Mouse (Mus musculus) neutrophil, adult 5-6 weeks (primary cell): Measurements from ENCODE around the gene Tnrc18. TPM values are rescaled to one million over a fixed set of nuclear protein-coding genes. Genes with fewer than 3 reads are reported as not detected.
A peak's percentile ranks its signal among the peaks of the same experiment; 100 is the strongest.

Experiments used
- ATAC-seq: fragments of 151-379, 151-347 bp; 2 replicates; pipeline ENCODE4 v1.8.0; 2017; ENCODE audit warnings: mild to moderate bottlenecking, moderate TSS enrichment; ENCODE audit not compliant: insufficient number of reproducible peaks, poor library complexity, low FRiP score, severe bottlenecking; ENCODE audit errors: extremely low read depth
- total RNA-seq: library from RNA; stranded (forward); fragments of 200-1000 nt; gene quantifications from 2 replicates; pipeline ENCODE4 v1.2.3, GENCODE M21; 2017

Tnrc18 gene
- total RNA-seq, 1 experiment from 2014 or later = 57.5 TPM

DNA sequence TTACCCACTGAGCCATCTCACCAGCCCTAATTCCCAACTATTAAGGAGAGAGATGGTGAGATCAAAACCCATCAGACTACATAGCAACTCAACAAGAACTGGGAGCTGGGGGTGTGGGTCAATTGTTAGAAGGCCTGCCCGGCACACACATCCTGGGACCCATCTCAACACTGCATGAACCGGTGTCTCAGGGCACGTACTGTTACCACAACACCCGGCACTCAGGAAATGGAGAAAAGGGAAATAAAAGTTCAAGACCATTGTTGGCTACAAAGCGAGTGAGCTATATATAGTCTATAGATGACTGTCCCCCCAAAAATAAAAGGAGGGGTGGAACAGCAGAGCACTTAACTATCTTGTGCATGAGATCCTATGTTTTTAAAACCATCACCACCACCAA lies 30.8 kb downstream of the Tnrc18 start:
- ATAC-seq = no peak

DNA sequence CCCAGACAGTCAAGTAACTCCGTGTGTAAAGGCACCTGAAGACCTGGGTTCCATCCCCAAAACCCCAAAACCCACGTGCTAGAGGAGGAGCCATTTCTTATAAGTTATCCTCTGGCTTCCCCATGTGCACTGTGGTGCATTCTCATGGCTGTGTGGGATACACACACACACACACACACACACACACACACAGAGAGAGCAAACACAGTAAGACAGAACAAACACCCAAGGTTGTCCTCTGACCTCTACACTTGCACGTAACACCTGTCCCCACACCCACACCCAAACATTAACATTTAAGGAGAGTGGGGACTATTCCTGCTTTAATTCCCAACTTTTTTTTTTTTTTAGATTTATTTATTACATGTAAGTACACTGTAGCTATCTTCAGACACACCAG lies 31.2 kb downstream of the Tnrc18 start:
- ATAC-seq = no peak

DNA sequence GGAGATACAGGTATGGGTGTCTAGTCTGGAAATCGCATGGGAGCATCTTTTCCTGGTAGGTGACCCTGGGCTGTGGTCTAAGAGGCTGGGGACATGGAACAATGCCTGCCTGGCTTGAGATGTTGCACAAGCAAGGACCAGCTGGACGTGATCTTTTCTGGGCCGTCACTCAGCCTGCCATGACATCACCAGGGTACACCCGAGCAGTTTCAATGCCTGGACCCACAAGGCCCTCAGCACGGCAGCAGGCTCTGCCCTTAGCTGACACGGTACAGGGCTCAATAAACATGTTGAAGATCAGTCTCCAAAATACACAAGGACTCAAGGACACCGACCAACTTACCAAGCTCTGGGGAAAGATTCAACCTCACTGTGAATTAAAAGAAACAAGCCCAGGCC lies 34.3 kb downstream of the Tnrc18 start:
- no peak for ATAC-seq

DNA sequence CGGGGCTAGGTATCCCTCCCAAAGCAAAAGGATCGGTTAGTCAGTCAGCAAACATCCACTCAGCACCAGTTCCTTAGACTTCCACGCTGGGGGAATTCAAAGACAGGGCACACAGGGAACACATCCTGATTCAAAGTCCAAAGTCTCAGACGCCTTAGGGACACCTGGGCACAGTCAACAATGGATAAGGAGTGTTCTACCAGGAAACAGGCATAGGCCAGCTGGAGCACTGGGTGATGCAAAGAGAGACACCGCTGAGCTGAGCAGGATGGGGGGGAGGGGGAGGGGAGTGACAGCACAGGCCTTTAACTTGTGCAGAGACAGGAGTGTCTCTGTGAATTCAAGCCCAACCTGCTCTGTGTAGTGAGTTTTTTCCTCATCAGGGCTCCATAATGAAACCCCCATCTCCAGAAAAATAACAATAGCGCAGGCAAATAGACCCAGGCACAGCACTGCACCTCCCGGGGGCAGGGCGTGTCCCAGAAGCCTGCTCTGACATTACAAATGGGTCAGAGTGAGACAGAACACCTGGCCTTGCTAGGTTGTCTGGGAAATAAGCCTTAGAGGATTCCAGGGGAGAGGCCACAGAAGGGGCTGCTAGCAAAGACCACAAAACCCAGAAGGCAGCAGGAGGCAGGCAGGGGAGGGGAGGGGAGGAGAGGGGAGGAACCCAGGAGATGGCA lies 34.9 kb downstream of the Tnrc18 start:
- ATAC-seq = no peak

DNA sequence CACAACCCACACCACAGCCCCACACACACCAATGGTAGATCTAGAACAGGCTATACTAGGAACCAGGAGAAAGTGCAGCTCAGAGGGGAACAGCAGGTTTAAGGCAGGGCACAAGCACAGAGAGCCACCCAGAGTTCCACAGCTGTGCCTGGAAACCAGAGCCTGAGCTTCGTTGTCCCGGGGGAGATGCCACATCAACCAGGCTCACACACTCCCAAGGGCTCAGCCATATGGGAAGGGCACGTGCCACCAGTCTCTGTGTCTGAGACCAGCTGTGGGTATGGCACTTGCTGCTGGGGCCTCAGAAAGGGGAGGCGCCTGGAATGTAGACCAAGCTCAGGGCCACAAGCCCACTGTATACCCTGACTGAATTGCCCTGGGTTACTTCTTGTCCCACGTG lies 36.9 kb downstream of the Tnrc18 start:
- no peak for ATAC-seq

DNA sequence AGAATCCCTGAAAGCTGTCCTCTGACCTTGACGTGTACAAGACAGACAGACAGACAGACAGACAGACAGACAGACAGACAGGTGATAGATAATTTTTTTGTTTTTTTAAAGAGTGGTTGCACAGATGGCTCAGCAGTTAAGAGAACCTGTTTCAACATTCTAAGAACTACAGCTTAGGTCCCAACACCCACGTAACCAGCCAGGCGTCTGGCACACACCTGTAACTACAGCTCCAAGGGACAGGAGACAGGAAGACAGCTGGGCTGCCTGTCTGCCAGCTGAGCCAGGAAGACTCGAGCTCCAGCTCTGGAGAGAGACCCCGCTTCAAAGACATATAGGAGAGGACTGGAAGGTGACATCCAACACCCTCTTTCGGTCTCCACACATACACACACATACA lies 38.6 kb downstream of the Tnrc18 start:
- no peak for ATAC-seq

DNA sequence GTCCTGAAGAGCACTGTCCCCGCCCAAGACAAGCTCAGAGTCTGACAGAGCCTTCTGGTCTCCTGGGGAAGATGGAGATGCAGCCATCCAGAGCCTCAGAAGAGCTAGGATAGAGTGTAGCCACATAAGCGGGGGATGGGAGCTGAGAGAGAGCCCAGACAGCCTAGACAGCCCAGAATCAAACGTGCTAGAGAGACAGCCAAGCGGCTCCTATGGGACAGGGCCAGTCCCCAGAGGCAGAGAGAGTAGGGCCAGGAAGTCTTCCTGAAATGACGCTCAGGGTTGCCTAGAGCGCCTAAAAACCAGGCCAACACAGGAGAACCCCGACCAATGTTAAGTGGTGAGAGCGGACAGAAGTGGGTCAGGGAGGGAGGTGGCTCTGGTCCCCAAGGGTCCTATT lies 39.3 kb downstream of the Tnrc18 start:
- ATAC-seq = no peak

DNA sequence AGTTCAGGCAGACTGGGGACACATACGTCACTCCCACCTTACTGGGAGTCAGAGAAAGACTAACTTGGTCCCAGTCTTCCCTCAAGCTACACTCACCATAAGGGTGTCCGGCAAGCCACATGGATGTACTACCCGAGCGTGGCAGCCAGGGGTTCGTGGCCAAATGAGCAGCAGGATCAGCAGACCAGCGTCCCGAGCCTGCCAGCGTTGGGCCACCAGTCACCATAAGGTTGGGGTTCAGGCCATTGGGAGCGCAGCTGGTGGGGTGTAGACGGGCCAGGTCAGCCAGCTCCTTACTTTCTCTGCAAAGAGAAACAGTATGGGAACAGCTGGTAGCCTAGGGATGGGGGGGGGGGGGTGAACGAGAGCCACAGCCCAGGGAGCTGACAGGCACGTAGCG lies 41.4 kb downstream of the Tnrc18 start:
- ATAC-seq = no peak

DNA sequence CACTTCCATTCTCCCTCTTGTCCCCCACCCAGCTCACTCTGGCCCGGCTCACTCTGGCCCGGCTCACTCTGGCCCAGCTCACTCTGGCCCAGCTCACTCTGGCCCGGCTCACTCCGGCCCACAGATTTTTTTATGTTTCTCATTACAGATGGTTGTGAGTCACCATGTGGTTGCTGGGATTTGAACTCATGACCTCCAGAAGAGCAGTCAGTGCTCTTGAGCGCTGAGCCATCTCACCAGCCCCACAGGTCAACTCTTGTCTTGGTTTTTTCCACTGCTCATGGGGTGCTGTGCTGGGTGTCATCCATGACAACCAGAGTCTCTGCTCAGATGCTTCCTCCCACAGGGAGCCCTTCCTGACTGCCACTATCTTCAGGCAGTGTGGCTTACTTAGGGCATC lies 42.7 kb downstream of the Tnrc18 start:
- ATAC-seq = no peak

DNA sequence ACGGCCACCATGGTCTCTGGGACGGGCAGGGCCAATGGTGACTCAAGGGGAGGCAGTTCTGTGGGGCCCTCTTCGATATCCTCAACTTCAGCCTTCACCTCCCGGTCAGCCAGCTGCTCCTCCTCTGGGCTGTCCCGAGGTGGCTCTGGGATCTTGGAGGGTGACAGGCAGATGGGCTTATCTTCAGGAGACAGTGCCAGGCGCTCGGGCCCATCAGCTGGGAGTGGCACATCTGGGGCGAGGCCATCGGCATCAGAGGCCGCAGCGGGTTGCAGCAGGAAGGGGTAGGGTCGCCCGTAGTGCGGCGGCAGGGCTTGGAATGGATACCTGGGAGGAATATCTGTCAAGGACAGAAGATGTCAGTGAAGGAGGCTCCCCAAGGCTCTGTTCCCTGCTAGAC lies 45.5 kb downstream of the Tnrc18 start:
- no peak for ATAC-seq

DNA sequence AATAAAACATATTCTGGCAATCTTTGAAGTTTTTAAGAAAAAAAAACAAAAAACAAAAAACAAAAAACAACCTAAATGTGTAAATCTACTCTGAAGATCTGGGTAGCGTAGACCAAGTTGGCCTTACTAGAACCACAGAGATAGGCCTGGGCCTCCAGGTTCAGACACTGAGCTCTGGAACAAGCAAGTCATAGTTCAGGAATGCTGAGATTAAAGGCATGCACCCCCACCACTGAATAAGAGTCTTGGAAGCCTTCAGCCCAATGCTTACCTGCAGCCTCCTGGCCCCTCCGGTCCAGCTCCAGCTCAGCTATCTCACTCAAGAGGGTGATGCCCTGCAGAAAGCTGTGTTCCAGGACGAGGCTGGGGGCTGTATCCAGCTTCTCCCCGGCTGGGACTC lies 46.4 kb downstream of the Tnrc18 start:
- no peak for ATAC-seq

DNA sequence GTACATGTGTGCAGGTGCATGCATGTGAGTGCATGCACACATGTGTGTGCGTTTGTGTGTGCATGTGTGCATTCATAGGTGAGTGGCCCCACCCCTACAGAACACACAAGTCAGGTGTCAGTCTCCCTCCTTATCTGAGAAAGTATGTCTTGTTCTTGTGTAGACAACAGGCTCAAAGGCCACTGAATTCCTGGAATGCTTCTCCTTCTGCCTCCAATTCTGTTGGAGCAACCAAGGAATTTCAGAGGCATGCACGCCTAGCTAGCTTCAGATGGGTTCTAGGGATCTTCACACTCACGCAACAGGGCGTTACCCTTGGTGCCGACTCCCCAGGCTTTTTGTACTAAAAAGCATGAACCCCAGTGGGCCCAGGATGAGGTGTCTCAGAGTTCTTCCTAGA lies 47.8 kb downstream of the Tnrc18 start:
- ATAC-seq = no peak

DNA sequence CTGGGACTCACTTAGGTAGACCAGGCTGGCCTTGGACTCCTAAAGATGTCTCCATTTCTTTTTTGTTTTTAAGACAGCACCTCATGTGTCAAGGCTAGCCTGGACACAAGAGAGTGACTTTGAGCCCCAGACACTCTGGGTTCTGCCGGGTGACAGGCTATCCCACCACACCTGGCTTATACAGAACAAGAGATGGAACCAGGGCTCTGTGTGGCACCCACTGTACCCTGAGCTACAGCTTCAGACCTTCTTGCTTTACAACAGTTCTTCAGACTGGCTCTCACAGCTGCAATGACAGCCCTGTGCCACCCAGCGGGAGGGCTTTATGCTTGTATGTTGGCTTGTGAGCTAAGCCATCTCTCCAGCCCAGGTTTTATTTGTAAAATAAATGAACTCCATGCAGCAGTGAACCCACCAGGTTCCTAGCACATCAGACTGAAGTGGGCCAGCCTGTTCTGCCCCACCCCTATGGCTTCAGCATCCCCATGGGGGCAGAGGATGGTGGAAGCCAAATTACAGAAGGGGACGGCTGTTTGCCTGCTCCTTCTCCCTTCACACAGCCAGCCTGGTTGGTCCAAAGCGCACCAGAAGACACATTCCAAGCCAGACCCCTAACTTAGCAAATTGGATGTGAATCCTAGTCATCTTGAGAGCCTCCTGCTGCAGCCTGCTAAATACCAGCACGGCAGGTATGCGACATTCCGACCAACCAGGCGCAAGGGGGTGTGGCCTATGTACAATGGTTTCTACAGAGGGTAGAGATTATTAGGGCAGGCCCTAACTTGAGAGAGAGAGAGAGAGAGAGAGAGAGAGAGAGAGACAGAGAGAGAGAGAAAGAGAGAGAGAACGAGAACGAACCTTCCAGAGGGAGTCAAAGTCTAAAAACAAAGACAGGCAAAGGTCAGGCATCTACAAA lies 48.9 kb downstream of the Tnrc18 start:
- ATAC-seq = no peak

DNA sequence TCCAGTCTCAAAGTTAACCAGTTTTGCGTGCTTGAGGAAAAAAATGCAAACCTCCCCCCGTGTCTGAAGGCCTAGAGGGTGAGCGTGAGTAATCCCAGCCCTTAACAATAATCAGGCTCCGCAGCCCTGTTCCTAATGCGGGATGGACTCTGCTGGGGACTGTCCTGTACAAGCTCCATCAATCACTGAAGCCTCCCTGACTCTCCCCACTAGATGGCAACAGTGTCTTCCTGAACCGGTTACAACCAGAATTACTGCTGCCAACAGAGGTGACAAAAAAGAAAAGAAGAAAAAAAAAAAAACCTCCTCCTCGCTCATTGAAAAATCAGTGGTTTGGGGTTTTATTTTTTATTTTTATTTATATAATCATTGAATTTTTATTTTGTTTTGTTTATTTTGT lies 49.5 kb downstream of the Tnrc18 start:
- ATAC-seq = peak; percentile 46; the same call in 1 of the 2 replicates

DNA sequence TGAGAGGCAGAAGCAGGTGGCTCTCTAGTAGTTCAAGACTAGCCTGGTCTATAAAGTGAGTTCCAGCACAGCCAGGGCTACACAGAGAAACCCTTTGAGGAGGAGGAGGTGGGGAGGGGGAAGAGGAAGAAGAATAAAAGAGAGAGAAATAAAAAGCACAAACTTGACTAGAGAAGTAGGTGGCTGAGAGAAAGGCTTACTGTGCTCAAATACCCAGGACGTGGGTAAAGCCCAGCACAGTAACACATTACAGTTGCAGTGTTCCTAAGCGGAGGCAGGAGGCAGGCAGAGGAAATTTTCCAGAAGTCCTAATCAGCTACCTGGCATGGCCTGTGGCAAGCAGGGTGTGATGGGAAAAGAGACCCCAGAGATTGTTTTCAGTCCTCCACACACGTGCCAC lies 50.8 kb downstream of the Tnrc18 start:
- no peak for ATAC-seq

DNA sequence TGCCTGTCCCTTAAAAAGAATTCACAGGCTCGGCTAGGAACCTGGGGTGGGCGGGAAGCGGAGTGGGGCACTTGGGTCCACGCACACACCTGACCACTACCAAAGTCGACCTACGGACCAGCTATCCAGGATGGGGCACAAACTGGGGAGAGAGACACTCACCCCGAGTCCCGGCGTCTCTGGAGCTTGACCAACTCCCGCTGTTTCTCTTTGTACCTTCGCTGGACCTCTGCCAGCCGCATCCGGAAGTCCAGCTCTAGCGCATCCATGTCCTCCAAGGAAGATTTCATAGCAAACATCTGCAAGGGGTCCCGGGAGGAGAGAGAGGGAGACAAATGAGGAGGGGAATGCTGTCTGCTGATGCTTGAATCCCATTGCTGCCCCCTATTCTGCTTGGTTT lies 52.6 kb downstream of the Tnrc18 start:
- no peak for ATAC-seq

DNA sequence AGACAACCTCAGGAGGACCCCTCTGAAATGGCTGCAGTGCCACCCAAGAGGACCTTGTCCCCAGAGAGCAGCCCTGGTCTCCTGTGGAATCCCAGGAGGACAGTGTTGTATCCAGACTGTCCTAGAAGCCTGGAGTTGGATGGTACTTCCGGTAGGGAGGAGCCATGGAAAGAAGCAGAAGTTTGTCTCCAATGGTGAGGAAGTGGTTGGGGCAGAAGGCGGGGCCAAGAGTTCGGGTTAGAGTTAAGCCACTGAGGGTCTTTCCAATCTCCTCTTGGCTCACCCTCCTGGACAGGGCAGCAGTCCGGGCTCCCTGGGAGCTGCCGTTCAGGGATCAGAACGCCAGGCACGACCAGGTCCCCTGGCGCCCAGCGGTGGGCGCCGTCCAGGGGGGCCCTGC lies 53.2 kb downstream of the Tnrc18 start:
- no peak for ATAC-seq

DNA sequence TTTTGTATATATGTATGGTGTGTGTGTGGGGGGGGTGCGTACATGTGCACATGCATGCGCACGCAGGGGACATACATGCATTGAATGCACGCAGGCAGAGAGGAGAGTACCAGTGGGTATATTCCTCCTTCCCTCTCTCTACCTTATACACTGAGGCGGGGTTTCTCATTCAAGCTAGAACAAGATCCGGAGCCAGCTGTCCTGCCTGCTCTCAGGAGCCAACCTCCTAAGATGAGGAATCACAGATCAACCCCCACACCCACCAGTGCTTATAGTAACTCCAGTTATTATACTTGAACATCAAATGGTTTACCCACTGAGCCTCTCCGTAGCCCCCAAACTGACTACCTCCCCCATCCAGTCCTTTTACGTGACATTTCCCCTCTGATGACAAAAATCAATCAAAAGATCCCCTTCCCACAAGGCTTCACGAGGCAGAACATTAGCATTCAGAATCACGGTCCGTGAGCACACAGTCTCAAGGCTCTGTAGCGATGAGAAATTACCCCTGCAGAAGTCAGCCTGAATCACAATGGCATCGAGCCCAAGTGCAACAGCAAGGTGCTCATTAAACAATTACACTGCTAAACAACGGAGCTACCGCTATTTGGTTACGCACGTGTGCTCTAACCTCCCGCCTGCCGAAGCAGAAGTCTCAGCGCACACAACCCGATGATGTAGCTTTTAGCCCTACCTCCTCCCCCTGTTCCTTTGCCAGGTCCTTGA lies 55.2 kb downstream of the Tnrc18 start:
- ATAC-seq = no peak

DNA sequence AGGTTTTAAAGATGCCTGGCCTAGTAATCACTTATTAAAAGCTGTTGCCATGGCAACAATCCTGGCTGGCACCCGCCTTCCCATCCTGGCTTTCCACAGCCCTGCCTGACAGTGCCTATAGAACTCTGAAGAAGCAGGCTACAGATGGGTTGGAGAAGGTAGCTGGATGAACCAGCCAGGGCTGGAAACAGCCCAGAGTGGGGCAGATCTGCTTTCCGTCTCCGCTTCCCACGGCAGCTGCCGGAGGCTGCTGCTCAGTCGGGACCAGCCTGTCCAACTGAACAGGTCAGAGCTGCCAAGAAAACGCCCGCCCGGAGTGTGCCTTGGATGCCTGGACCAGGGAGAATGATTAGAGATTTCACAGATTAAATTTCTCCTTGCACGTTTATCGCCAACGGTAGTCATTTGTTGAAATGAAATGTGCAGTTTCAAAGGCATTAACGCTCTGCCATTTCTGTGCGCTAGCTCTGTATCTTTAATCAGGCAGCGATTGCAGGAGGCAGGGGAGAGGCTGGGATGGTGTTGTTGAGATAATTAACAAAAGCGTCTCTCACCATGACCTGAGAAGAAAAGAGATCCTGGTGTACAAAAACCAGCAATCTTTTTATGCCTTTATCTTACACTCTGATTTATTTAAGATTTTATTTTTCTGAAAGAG lies 56.0 kb downstream of the Tnrc18 start:
- ATAC-seq = no peak
